Mouse (Mus musculus) testis, adult 2 months (tissue): Measurements from ENCODE around the gene Pm20d2. TPM values are rescaled to one million over a fixed set of nuclear protein-coding genes. Genes with fewer than 3 reads are reported as not detected.

Experiments
- H3K27ac ChIP-seq: fragments of 200-500 bp; 2 replicates; pipeline ENCODE4 v1.5.1; 2012; ENCODE audit warnings: low read depth, low read length; ENCODE audit not compliant: control insufficient read depth, insufficient read depth
- H3K27me3 ChIP-seq: fragments of 200-500 bp; 2 replicates; pipeline ENCODE4 v1.6.1; 2012; ENCODE audit warnings: mild to moderate bottlenecking, low read length, moderate library complexity; ENCODE audit not compliant: control insufficient read depth, insufficient read depth
- H3K36me3 ChIP-seq: fragments of 200-500 bp; 2 replicates; pipeline ENCODE4 v1.6.1; 2012; ENCODE audit warnings: mild to moderate bottlenecking, low read length; ENCODE audit not compliant: control insufficient read depth, insufficient read depth
- H3K4me1 ChIP-seq: fragments of 200-500 bp; 2 replicates; pipeline ENCODE4 v1.6.1; 2012; ENCODE audit warnings: low read length; ENCODE audit not compliant: control insufficient read depth, insufficient read depth
- H3K4me3 ChIP-seq: fragments of 200-500 bp; 2 replicates; pipeline ENCODE4 v1.5.1; 2012; ENCODE audit warnings: low read depth, mild to moderate bottlenecking, low read length, moderate library complexity, mixed read lengths; ENCODE audit not compliant: control insufficient read depth
- CTCF ChIP-seq: fragments of 200-500 bp; IDR thresholded peaks from 2 replicates; pipeline ENCODE4 v1.5.1; 2012; ENCODE audit warnings: low read depth, mild to moderate bottlenecking, inconsistent platforms, low read length, moderate library complexity; ENCODE audit not compliant: control insufficient read depth, insufficient read depth, insufficient replicate concordance
- POLR2A ChIP-seq: fragments of 200-500 bp; IDR thresholded peaks from 2 replicates; pipeline ENCODE4 v1.6.1; 2012; ENCODE audit warnings: low read depth, mild to moderate bottlenecking, inconsistent platforms, low read length, moderate library complexity; ENCODE audit not compliant: control insufficient read depth
- polyA plus RNA-seq: library from polyadenylated mRNA; depleted of rRNA; stranded (reverse); fragments of >200 nt; gene quantifications from 2 replicates; pipeline ENCODE4 v1.2.3, GENCODE M21; 2012; rRNA removed

Pm20d2 gene
- polyA plus RNA-seq, 1 experiment: 1.4 TPM

DNA sequence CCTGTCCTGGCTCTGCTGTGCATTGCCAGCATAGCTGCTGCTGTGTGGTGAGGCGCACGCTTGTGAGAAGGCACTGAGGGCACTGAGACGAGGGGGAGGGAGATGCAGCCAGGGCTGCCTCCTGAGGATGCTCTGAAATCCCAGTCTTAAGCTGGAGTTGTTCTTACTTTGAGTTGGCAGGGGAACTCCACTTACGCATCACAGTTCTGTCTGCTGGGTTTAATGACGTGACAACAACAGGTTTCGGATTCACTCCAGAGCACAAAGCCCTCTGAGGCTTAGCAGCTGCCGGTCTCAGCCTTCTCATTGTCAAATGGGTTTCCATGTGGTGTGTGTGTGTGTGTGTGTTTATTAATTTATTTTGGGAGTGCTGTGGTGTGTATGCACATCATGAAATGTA, 40.4 kb downstream of the Pm20d2 start:
- TF ChIP-seq CTCF (no peak), POLR2A (no peak)
- Histone ChIP-seq H3K36me3 (no peaks in the 10 kb centered on the region), H3K27me3 (no peaks in the 10 kb centered on the region), H3K4me3 (no peak overlapping the region), H3K27ac (no peak overlapping the region), H3K4me1 (no peaks in the 10 kb centered on the region; the same call in 1 of the 2 replicates)

DNA sequence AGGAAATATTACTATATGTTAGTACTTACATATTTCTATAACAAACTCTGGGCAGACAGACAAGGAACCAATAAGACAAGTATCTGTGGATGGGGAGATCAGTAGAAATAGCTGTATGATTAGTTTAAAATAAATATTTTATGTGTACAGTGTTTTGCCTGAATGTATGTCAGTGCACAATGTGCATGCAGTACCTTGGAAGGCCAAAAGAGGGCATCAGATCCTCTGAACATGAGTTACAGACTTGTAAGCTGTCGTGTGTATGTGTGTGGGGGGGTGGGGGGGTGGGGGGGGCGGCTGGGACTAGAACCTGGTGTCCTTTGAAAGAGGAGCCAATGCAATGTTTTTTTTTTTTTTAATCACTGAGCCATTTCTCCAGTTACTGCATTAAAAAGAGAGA, 41.7 kb downstream of the Pm20d2 start:
- Histone ChIP-seq H3K4me1 (no peaks in the 10 kb centered on the region; the same call in 1 of the 2 replicates), H3K4me3 (no peak overlapping the region), H3K36me3 (no peaks in the 10 kb centered on the region), H3K27ac (no peak overlapping the region), H3K27me3 (no peaks in the 10 kb centered on the region)
- TF ChIP-seq POLR2A (no peak), CTCF (no peak)

DNA sequence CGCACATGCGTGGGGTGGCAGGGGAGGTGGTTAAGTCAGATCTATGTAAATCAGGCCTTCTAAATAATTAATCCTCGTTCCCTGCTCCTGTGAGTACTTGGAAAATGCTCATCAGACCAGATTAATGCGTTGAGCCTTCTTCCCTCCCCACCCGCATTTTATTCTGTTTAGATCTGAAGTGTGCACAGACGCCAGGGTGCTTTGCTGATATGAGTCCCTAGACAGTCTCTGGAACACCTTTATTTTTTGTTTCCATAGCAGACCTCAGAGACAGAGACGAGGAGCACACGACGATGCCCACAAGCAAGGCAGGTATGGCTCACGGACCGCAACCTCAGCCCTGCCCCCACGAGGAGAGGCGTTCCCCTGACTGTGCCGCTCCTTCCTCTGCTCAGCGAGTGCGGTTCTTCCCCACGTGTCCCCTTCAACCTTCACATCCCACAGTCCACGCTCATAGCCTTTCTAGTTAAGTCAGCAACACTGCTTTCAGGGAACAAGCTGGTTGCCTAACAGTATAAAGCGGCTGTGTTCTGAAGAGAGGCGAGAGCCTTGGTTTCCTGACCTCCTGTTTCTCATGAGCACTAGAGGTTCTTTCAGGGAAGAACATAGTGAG, 42.8 kb downstream of the Pm20d2 start:
- Histone ChIP-seq H3K27ac (no peak overlapping the region), H3K36me3 (no peaks in the 10 kb centered on the region), H3K27me3 (no peaks in the 10 kb centered on the region), H3K4me1 (no peaks in the 10 kb centered on the region; the same call in 1 of the 2 replicates), H3K4me3 (no peak overlapping the region)
- TF ChIP-seq POLR2A (no peak), CTCF (no peak)

DNA sequence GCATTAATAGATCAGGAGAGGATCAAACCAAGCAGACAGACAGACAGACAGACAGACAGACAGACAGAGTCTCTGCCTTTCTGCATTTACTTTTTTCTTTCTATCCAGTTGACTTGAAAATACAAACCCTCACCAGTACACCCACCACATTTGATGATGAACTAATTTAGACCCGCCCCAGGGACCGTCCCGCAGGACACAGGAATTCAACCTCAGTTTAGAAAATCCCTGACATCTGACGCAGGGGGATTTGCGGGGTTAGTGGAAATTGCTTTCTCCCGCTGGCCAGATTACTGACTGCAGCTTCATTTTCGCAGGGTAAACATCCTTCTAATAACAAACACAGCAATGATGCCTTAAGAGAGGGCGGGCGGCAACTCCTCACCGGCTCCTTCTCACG, 57.3 kb downstream of the Pm20d2 start, which contains the start of gene Gabrr1:
Gene Gabrr1, plus strand, starts transcription at position 301 of the 400 bp plus-strand sequence.
- Histone ChIP-seq H3K4me3 (no peak within 1 kb of the TSS), H3K4me1 (no peaks in the 10 kb centered on the region), H3K36me3 (no peaks in the 10 kb centered on the region), H3K27me3 (no peaks in the 10 kb centered on the region), H3K27ac (no peak within 1 kb of the TSS)
- no peak for TF ChIP-seq POLR2A
- no peak for TF ChIP-seq CTCF

DNA sequence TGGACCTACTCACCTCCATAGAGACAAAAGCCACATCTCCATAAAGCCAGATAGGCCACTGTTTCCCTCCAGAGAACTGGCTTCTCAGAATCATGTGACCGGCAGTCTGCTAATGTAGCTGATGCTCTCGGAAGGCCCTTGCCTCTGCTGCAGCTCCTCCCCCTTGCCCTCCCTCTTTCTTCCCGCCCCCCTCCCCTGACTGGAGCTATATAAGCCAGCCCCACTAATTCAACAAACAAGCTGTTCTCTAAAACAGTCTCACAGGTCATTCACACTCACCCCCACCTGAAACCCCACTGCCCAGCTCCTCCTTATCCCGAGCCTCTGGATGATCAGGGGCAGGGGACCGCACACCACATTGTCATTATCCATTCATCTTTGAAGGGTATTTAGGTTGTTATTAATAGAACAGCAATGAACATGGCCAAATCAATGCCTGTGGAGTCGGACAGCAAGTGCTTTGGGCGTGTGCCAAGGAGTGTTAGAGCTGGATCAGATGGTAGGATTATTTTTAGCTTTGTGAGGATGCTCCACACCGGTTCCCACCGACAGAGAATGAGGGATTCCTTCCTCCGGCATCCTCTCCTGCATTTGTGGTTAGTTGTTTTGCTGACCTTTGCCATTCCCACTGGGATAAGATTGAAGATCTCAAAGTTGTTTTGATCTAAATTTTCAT, 64.0 kb downstream of the Pm20d2 start:
- Histone ChIP-seq H3K4me3 (no peak overlapping the region), H3K36me3 (no peaks in the 10 kb centered on the region), H3K27ac (no peak overlapping the region), H3K27me3 (no peaks in the 10 kb centered on the region), H3K4me1 (no peaks in the 10 kb centered on the region)
- TF ChIP-seq POLR2A (no peak), CTCF (no peak)

DNA sequence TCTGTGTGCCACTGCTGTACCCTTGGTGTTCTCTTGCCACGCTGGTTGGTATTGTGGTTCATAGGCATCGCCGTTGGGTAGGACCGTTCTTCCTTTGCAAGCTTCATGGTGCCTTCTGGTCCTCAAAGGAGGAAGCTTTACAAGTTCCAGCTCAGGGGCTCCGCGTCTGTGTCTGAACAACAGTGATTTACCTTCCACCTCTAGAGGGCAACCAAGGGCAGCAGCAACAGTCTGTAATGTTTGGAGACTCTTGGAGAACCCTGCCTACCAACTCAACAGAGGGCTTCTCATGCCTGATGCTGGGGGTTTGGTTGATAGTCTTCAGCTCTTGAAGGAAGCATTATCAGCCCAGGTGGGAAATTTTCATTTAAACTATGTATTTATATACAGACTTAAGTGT, 65.0 kb downstream of the Pm20d2 start:
- Histone ChIP-seq H3K27ac (no peak overlapping the region), H3K27me3 (no peaks in the 10 kb centered on the region), H3K4me1 (no peaks in the 10 kb centered on the region), H3K36me3 (no peaks in the 10 kb centered on the region), H3K4me3 (no peak overlapping the region)
- TF ChIP-seq CTCF (peak; percentile 13; the same call in 1 of the 2 replicates), POLR2A (no peak)

Other genes with a start within 250 kb of the Pm20d2 start
- gene Ankrd6, start 238.9 kb downstream of the Pm20d2 start, polyA plus RNA-seq: 0.51 and 0.54 TPM in 2 replicates
- gene Rragd, start 206.7 kb downstream of the Pm20d2 start, polyA plus RNA-seq: 1.6 and 2.6 TPM in 2 replicates
- 197 and 259 TPM in 2 replicates for gene Ube2j1, start 158.3 kb downstream of the Pm20d2 start, polyA plus RNA-seq
- gene Gabrr2, start 126.7 kb downstream of the Pm20d2 start, polyA plus RNA-seq: 0.49 and 0.96 TPM in 2 replicates
- 0.05 TPM in 1 of 2 replicates, not detected in the other for gene Gabrr1, start 57.2 kb downstream of the Pm20d2 start, polyA plus RNA-seq
- gene Srsf12, start 19.3 kb upstream of the Pm20d2 start, polyA plus RNA-seq: 1.6 and 2.5 TPM in 2 replicates
- 16.5 and 18.6 TPM in 2 replicates for gene Pnrc1, start 100.4 kb upstream of the Pm20d2 start, polyA plus RNA-seq
- 1.9 and 2.0 TPM in 2 replicates for gene Rngtt, start 120.6 kb upstream of the Pm20d2 start, polyA plus RNA-seq